Mouse (Mus musculus): ENCODE results near the gene 4930402H24Rik. TPM values are rescaled to one million over a fixed set of nuclear protein-coding genes. Genes with fewer than 3 reads are reported as not detected.

The 4930402H24Rik gene
- polyA plus RNA-seq, 1 experiment: 18.0 TPM

DNA sequence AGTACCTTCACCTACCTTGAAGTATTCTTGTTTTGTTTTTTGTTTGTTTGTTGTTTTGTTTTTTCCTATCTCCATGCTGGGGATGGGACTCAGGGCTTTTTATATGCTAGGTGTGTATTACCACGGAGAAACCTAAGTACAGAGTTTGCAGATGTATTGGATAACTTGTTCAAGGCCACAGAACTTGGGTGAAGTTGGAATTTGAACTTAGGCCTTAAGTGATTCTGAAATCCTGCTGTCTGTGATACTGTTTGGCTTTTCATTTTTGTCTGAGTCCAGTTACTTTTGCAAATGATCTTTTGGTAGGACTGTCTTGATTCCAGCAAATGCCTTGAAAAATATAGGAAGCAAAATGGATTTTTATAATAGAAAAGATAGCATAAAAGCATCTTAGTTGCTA, 5.5 kb upstream of the 4930402H24Rik start:
- no peaks in the 10 kb centered on the region for H3K9me3 ChIP-seq (replicated peaks; ENCODE audit: control insufficient read depth, insufficient read depth, low read length, poor library complexity, severe bottlenecking)
- H3K4me3 ChIP-seq (ENCODE audit: low read depth, low read length): no peak overlapping the region
- no peak overlapping the region for H3K27ac ChIP-seq (ENCODE audit: insufficient read depth, low read length)
- no peaks in the 10 kb centered on the region for H3K4me1 ChIP-seq (ENCODE audit: control insufficient read depth, insufficient read depth, low read length)
- TF ChIP-seq POLR2A (IDR thresholded peaks at IDR 0.05; ENCODE audit: insufficient read depth, low read length): no peak
- no peak overlapping the region for H3K9ac ChIP-seq (ENCODE audit: low read depth, poor library complexity, severe bottlenecking)
- H3K36me3 ChIP-seq (ENCODE audit: control insufficient read depth, insufficient read depth, low read length, poor library complexity, severe bottlenecking): no peaks in the 10 kb centered on the region
- no peaks in the 10 kb centered on the region for H3K27me3 ChIP-seq (ENCODE audit: control insufficient read depth, insufficient read depth, low read length, poor library complexity, severe bottlenecking)

GRCm38 (mm10) chr2:130906584-130907315, 544 bp upstream of the 4930402H24Rik start:
- Histone ChIP-seq H3K4me3 (ENCODE audit: low read depth, low read length) (peak overlapping the region; percentile 97), H3K27me3 (ENCODE audit: control insufficient read depth, insufficient read depth, low read length, poor library complexity, severe bottlenecking) (no peaks in the 10 kb centered on the region), H3K4me1 (ENCODE audit: control insufficient read depth, insufficient read depth, low read length) (no peaks in the 10 kb centered on the region), H3K36me3 (ENCODE audit: control insufficient read depth, insufficient read depth, low read length, poor library complexity, severe bottlenecking) (no peaks in the 10 kb centered on the region), H3K9me3 (replicated peaks; ENCODE audit: control insufficient read depth, insufficient read depth, low read length, poor library complexity, severe bottlenecking) (no peaks in the 10 kb centered on the region), H3K27ac (ENCODE audit: insufficient read depth, low read length) (no peak overlapping the region), H3K9ac (ENCODE audit: low read depth, poor library complexity, severe bottlenecking) (peak overlapping the region; percentile 86)
- TF ChIP-seq POLR2A (IDR thresholded peaks at IDR 0.05; ENCODE audit: insufficient read depth, low read length) (no peak), CTCF (IDR thresholded peaks at IDR 0.05; ENCODE audit: low read depth, low read length) (no peak), EP300 (IDR thresholded peaks at IDR 0.05; ENCODE audit: insufficient read depth, low read depth, low read length) (no peak)

- Histone ChIP-seq H3K4me3 (ENCODE audit: low read depth, low read length) (no peak overlapping the region), H3K27me3 (ENCODE audit: control insufficient read depth, insufficient read depth, low read length, poor library complexity, severe bottlenecking) (no peaks in the 10 kb centered on the region), H3K9ac (ENCODE audit: low read depth, poor library complexity, severe bottlenecking) (no peak overlapping the region), H3K36me3 (ENCODE audit: control insufficient read depth, insufficient read depth, low read length, poor library complexity, severe bottlenecking) (no peaks in the 10 kb centered on the region), H3K27ac (ENCODE audit: insufficient read depth, low read length) (no peak overlapping the region), H3K4me1 (ENCODE audit: control insufficient read depth, insufficient read depth, low read length) (no peaks in the 10 kb centered on the region), H3K9me3 (replicated peaks; ENCODE audit: control insufficient read depth, insufficient read depth, low read length, poor library complexity, severe bottlenecking) (no peaks in the 10 kb centered on the region)
- TF ChIP-seq POLR2A (IDR thresholded peaks at IDR 0.05; ENCODE audit: insufficient read depth, low read length) (no peak), CTCF (IDR thresholded peaks at IDR 0.05; ENCODE audit: low read depth, low read length) (no peak), EP300 (IDR thresholded peaks at IDR 0.05; ENCODE audit: insufficient read depth, low read depth, low read length) (no peak)
Observed at GRCm38 (mm10) chr2:130898783-130899182, 7.4 kb downstream of the 4930402H24Rik start.

DNA sequence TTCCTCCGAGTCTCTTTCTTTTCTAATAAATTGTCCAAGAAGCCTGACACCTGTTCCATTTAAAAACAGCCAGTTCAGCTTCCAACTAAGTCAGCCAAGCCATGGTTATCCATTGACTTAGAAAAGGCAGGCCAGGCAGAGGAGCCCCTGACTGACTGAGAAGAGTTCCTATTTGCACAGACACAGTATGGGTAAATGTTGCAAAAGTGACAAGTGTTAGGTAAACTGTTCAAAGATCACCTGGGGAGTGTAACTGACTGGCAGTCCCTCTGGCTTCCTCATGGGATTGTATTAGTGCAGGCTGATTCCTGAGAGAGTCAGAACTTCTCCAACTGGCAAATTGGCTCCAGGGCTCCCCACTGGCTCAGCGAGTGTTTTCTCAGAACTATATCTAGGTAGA, 8.3 kb downstream of the 4930402H24Rik start:
- H3K4me3 ChIP-seq (ENCODE audit: low read depth, low read length): no peak overlapping the region
- H3K27ac ChIP-seq (ENCODE audit: insufficient read depth, low read length): no peak overlapping the region
- TF ChIP-seq EP300 (IDR thresholded peaks at IDR 0.05; ENCODE audit: insufficient read depth, low read depth, low read length) (no peak), POLR2A (IDR thresholded peaks at IDR 0.05; ENCODE audit: insufficient read depth, low read length) (no peak), CTCF (IDR thresholded peaks at IDR 0.05; ENCODE audit: low read depth, low read length) (no peak)
- H3K36me3 ChIP-seq (ENCODE audit: control insufficient read depth, insufficient read depth, low read length, poor library complexity, severe bottlenecking): no peaks in the 10 kb centered on the region
- H3K4me1 ChIP-seq (ENCODE audit: control insufficient read depth, insufficient read depth, low read length): no peaks in the 10 kb centered on the region
- H3K27me3 ChIP-seq (ENCODE audit: control insufficient read depth, insufficient read depth, low read length, poor library complexity, severe bottlenecking): no peaks in the 10 kb centered on the region
- no peak overlapping the region for H3K9ac ChIP-seq (ENCODE audit: low read depth, poor library complexity, severe bottlenecking)
- H3K9me3 ChIP-seq (replicated peaks; ENCODE audit: control insufficient read depth, insufficient read depth, low read length, poor library complexity, severe bottlenecking): no peaks in the 10 kb centered on the region

GRCm38 (mm10) chr2:130896944-130897343, 9.3 kb downstream of the 4930402H24Rik start:
- Histone ChIP-seq H3K9ac (ENCODE audit: low read depth, poor library complexity, severe bottlenecking) (no peak overlapping the region), H3K27ac (ENCODE audit: insufficient read depth, low read length) (no peak overlapping the region), H3K36me3 (ENCODE audit: control insufficient read depth, insufficient read depth, low read length, poor library complexity, severe bottlenecking) (no peaks in the 10 kb centered on the region), H3K27me3 (ENCODE audit: control insufficient read depth, insufficient read depth, low read length, poor library complexity, severe bottlenecking) (no peaks in the 10 kb centered on the region), H3K4me3 (ENCODE audit: low read depth, low read length) (no peak overlapping the region), H3K4me1 (ENCODE audit: control insufficient read depth, insufficient read depth, low read length) (no peaks in the 10 kb centered on the region), H3K9me3 (replicated peaks; ENCODE audit: control insufficient read depth, insufficient read depth, low read length, poor library complexity, severe bottlenecking) (no peaks in the 10 kb centered on the region)
- TF ChIP-seq CTCF (IDR thresholded peaks at IDR 0.05; ENCODE audit: low read depth, low read length): no peak

GRCm38 (mm10) chr2:130887456-130887855, 18.8 kb downstream of the 4930402H24Rik start:
- TF ChIP-seq EP300 (IDR thresholded peaks at IDR 0.05; ENCODE audit: insufficient read depth, low read depth, low read length): no peak
- TF ChIP-seq POLR2A (IDR thresholded peaks at IDR 0.05; ENCODE audit: insufficient read depth, low read length): no peak
- no peak for TF ChIP-seq CTCF (IDR thresholded peaks at IDR 0.05; ENCODE audit: low read depth, low read length)
- Histone ChIP-seq H3K9ac (ENCODE audit: low read depth, poor library complexity, severe bottlenecking) (no peak overlapping the region), H3K4me1 (ENCODE audit: control insufficient read depth, insufficient read depth, low read length) (no peaks in the 10 kb centered on the region), H3K9me3 (replicated peaks; ENCODE audit: control insufficient read depth, insufficient read depth, low read length, poor library complexity, severe bottlenecking) (no peaks in the 10 kb centered on the region), H3K27me3 (ENCODE audit: control insufficient read depth, insufficient read depth, low read length, poor library complexity, severe bottlenecking) (no peaks in the 10 kb centered on the region), H3K4me3 (ENCODE audit: low read depth, low read length) (no peak overlapping the region), H3K36me3 (ENCODE audit: control insufficient read depth, insufficient read depth, low read length, poor library complexity, severe bottlenecking) (no peaks in the 10 kb centered on the region), H3K27ac (ENCODE audit: insufficient read depth, low read length) (no peak overlapping the region)
